Mouse (Mus musculus) kidney, adult 2 months (tissue): ENCODE results near the gene Ube4a.

ENCODE experiments used
- CTCF ChIP-seq: fragments of 200-500 bp; conservative IDR thresholded peaks from 2 replicates; pipeline ENCODE4 v1.5.1; 2011; ENCODE audit warnings: low read depth, mild to moderate bottlenecking, control low read depth, low read length, moderate library complexity, mixed read lengths; ENCODE audit not compliant: insufficient read depth, insufficient read length
- POLR2A ChIP-seq: fragments of 200-500 bp; IDR thresholded peaks from one replicate; pipeline ENCODE4 v1.6.1; 2011; ENCODE audit warnings: low read depth, low read length, control low read depth

GRCm38 (mm10) chr9:44977813-44978212 is 12.4 kb upstream of the Ube4a start:
- TF ChIP-seq CTCF, result no peak
- TF ChIP-seq POLR2A, result no peak
